Mouse (Mus musculus) activated CD4-positive, CD25-positive, alpha-beta regulatory T cell (primary cell): ENCODE measurements around the gene Urm1. TPM values are rescaled to one million over a fixed set of nuclear protein-coding genes. Genes with fewer than 3 reads are reported as not detected.

ENCODE experiments used
- polyA plus RNA-seq, 2 experiments: library from polyadenylated mRNA; unstranded; fragments of 100-300 nt; shearing (Covaris generic); gene quantifications; one replicate each; pipeline ENCODE4 v1.2.1; 2017

The Urm1 gene
- 10 to 100 TPM; 22.5 to 23.7 TPM for polyA plus RNA-seq

DNA sequence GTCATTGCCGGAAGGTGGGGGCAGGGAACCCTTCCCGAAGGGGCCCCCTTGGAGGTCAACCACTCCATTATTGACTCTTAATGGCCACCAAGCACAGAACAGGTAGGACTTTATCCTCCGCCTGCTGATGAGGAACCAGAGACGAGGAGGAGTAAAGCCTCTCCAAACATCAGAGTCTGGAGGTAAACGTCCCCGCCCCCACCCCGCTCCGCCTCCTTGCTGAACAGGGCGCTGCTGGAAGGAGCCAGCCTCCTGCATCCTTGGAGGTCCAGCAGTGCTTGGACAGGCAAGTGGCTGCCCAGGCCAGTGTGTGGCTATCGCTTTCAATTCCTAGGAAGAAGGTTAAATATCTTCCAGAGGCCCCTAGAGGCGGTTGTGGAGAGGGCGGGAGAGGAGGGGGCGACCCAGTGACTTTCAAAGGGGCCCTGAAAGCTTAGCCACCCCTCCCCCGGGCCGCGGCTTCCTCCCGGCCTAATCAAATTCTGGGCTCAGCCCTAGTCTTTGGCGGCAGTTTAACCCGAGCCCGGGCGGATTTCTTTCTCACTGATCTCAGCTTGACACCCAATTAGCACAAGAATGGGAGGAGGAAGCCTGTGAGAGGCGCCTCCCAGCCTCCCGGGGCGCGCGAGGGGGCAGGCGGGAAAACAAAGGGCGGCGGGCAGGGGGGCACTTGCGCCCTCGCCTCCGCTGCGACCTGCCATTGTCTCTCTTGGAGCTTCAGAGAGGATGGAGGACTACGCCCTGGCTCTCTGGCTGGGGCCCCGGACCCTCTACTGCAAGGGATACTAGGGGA lies at the start of gene Urm1:
Gene Urm1, plus strand, starts transcription at position 51 of the 793 bp plus-strand sequence.

GRCm38 (mm10) chr2:29787104-29787917 lies 32.6 kb upstream of the Urm1 start, which contains the start of gene Coq4:
Gene Coq4 (plus strand): TSS chr2:29787493.

DNA sequence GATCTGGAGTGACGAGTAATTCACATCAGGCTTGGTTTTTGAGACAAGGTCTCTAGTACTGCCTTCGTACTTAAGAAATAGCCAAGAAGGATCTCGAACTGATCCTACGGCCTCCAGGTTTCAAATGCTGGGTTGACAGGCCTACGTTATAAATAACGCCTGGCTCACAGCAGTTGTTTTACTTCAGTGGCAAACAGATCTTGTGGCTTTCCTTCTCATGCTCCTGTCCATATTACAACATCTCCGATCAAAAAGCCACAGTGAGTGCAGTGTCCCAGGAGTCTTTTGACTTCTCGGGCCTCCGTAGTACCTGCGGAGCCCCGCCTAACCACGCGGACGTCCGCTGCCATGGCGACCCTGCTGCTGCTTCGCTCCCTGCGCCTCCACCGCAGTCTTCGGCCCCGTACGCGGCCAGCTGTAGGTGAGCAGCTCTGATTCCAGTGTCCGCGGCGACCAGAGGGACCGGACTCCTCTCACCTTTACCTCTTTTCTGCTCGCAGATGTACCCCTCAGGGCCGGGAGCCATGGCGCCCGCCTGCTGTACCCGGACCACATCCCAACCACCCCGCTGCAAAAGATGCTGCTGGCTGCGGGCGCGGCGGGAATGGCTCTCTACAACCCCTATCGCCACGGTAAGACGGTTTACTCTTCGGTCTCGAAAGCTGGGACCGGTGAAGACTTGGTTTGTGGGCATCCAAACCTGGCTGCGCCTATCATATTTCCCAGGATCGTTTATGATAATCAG lies 31.8 kb upstream of the Urm1 start, which contains the start of gene Trub2:
Gene Trub2, minus strand, starts transcription at position 566 of the 745 bp plus-strand sequence.

GRCm38 (mm10) chr2:29802075-29802826 lies 17.6 kb upstream of the Urm1 start, which contains the start of gene Slc27a4:
Gene Slc27a4 (plus strand): TSS chr2:29802634.

DNA sequence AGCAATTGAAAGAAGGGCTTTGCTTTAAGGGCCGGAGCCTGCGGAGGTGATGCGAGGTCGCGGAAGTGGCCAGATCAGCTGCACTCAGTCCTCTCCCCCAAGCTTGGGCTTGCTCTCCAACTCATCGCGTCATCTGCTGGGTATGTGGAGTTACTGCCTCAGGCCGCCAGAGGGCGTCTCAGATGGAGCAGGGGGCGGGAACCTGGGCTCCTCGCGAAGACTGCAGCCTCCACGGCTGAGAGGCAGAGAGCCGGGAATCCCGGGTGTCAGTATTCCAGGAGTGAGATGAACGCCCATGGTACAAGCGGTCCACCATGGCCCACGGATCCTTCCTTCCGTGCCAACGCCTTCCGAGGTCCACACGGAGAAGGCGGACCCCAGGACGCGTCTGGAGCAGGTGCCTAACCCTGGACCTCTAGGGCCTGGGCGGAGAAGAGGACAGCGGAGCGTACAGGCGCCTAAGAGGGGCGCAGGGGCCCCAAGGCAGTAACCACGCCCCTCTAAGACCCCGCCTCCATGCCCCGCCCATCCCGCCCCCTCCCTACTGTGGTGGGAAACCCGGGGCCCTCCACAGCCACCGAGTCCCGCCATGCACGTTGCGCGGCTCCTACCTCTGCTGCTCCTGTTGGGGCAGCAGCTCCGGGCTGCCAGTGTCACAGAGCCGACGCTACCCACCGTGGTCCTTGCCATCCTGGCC lies 49.2 kb downstream of the Urm1 start, which contains the start of gene Cercam:
Gene Cercam, plus strand, starts transcription at position 216 of the 697 bp plus-strand sequence.

DNA sequence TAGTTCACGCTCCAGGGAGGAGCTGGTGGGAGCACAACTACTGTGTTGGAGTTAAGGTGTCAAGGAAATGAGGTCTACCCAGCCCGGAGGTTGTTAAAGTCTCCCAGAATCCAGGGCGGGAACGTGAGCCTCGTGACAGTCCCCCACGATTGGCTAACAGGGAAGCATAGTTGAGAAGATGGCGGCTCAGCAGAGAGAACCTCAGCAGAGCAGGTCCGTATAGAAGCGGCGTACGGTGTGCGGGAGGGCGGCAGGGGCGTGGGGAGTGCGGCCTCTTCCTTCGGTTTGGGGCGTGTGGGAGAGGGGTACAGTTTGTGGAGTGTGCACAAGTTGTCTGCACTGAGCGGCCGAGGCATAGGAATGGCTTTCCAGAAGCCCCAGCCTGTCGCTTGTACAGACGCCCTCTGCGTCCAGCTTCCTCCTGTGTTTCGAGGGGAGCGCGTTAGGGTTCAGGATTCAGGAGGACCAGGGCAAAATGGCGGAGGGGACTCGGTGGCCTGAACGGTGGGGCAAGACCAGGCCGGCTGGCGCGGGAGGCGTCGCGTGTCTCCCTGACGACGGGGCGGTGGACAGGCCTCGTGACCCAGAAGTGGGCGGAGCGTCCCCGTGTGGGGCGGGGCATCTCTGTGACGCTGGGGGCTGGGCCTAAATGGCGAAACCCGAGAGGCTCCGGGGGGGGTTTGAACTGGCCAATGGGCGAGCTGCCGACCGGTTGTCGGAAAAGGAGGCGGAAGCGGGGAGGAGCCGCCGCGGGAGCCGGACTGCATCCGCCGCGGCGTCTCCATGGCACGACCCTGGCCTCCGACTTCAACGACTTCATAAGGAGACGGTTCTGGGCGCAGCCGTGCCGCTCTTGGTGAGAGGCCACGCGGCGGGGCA lies 69.4 kb downstream of the Urm1 start, which contains the start of gene Odf2:
Gene Odf2, plus strand, starts transcription at position 156 of the 879 bp plus-strand sequence.

Other genes with a start within 250 kb of the Urm1 start
- 10 to 100 TPM; 33.3 to 37.4 TPM for gene Rapgef1, start 200.4 kb upstream of the Urm1 start, polyA plus RNA-seq
- not detected for gene Gm13420, start 68.4 kb upstream of the Urm1 start, polyA plus RNA-seq
- gene Gm13547, start 60.8 kb upstream of the Urm1 start, polyA plus RNA-seq, result 1 to 10 TPM in 1 of 2 experiments, under 1 TPM in 1; 0.32 to 1.1 TPM
- gene Coq4, start 32.6 kb upstream of the Urm1 start, polyA plus RNA-seq, result 1 to 10 TPM; 5.1 to 6.0 TPM
- 10 to 100 TPM; 25.8 to 27.1 TPM for gene Trub2, start 31.6 kb upstream of the Urm1 start, polyA plus RNA-seq
- gene Slc27a4, start 17.4 kb upstream of the Urm1 start, polyA plus RNA-seq, result 1 to 10 TPM; 4.7 to 5.4 TPM
- 1 to 10 TPM; 1.2 to 2.8 TPM for gene Cercam, start 49.1 kb downstream of the Urm1 start, polyA plus RNA-seq
- 10 to 100 TPM; 65.1 to 70.0 TPM for gene Odf2, start 69.1 kb downstream of the Urm1 start, polyA plus RNA-seq
- gene Gle1, start 115.4 kb downstream of the Urm1 start, polyA plus RNA-seq, result 10 to 100 TPM; 53.6 to 55.7 TPM
- 10 to 100 TPM; 65.7 to 97.2 TPM for gene Sptan1, start 145.5 kb downstream of the Urm1 start, polyA plus RNA-seq
- 1 to 10 TPM in 1 of 2 experiments, under 1 TPM in 1; 0.93 to 1.4 TPM for gene Wdr34, start 228.8 kb downstream of the Urm1 start, polyA plus RNA-seq
- 100 to 1,000 TPM; 308 to 386 TPM for gene Set, start 237.3 kb downstream of the Urm1 start, polyA plus RNA-seq